Mouse (Mus musculus) cerebellum, adult 8-10 months (tissue): Measurements from ENCODE around the gene Kcnmb2.

Source experiments
- DNase-seq: peaks from one replicate; pipeline ENCODE4 v3.0.0; 2022

The Kcnmb2 gene

DNA sequence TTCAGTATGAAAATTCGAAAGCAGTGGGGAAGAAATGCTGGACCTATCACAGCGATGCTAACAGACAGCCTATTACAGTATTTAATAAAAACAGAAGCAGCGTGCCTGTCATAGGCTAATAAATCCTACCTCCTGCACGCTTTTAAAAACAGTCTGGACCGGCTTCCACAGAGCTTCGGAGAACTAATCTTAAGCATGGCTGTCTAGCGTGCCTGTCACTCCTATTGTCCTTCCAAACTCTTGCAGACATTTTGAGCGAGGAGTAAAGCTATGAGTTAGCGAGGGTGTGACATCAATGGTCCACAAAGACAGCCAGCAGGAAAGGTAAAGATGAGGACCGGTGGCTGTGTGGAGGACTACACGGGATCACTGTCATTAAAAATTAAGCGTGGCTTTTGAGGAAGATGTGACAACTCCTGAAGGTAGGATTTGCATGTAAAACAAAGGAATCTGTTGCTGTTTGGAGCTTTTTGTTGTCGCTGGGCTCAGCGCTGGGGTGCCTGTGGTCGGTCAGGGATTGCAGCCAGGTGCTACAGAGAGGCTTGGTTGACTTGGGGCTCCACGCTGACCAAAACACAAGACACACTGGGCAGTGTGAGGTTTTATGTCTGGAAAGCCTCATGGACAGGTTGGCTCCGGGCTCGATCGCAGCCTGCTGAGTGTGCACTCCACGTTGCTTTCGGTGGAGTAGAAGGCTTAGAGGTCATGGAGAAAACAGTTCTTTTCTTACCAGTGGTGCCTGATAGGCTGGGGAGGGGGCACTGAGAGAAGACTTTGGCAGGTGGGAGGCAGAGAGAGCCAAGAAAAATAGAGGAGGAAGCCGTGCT lies at the start of gene Kcnmb2:
Kcnmb2 (plus strand) TSS at position 4 of the 827 bp plus-strand sequence.
- peak; percentile 35 for DNase-seq

- no peak for DNase-seq
Observed at GRCm38 (mm10) chr3:31863522-31863921, 38.8 kb upstream of the Kcnmb2 start.

GRCm38 (mm10) chr3:31864070-31864469 lies 38.2 kb upstream of the Kcnmb2 start:
- DNase-seq, result no peak

- no peak for DNase-seq
Observed at GRCm38 (mm10) chr3:31871461-31871860, 30.8 kb upstream of the Kcnmb2 start.

- DNase-seq, result no peak
Observed at GRCm38 (mm10) chr3:31882621-31883131, 19.6 kb upstream of the Kcnmb2 start.

DNA sequence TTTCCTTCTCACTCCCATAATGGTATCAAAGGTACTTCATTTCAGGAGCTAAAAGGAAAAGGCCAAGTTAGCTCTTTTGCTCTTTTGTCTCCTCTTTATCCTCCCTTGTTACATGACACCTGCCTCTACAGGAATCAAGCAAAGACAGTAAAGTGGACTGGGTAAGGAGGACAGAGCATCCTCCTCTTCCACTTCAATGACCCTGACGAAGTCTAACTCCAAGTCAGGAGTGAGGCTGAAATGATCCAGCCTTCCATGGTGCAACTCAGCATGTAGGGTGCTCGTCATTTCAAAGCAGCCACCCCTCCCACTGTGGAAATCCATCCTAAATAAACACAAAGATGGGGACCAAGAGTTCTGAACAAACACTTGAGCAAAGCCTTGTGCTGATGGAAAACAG lies 9.7 kb upstream of the Kcnmb2 start:
- no peak for DNase-seq

GRCm38 (mm10) chr3:31903506-31903905 lies 1.2 kb downstream of the Kcnmb2 start:
- peak; percentile 4 for DNase-seq

GRCm38 (mm10) chr3:31904156-31904555 lies 1.8 kb downstream of the Kcnmb2 start:
- DNase-seq, result no peak

- DNase-seq, result no peak
Observed at GRCm38 (mm10) chr3:31911168-31911567, 8.9 kb downstream of the Kcnmb2 start.

- DNase-seq, result no peak
Observed at GRCm38 (mm10) chr3:31911690-31912089, 9.4 kb downstream of the Kcnmb2 start.

- DNase-seq, result peak; percentile 57
Observed at GRCm38 (mm10) chr3:31928544-31928943, 26.2 kb downstream of the Kcnmb2 start.

DNA sequence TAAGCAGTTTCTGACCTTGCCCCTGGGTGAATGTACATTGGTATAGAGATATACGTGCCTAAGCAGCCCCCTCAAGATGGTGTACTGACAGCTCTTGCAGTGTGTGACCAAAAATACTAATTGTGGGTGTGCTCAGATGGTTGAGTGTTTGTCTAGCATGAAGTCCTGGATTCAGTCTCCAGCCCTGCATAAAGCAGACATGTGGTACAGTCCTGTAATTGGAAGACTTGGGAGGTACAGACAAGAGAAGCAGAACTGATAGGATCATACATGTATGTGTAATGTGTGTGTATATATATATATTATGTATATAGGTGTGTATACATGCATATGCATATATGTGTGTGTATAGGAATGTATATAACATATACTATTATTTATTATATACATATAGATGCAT lies 32.4 kb downstream of the Kcnmb2 start:
- no peak for DNase-seq

DNA sequence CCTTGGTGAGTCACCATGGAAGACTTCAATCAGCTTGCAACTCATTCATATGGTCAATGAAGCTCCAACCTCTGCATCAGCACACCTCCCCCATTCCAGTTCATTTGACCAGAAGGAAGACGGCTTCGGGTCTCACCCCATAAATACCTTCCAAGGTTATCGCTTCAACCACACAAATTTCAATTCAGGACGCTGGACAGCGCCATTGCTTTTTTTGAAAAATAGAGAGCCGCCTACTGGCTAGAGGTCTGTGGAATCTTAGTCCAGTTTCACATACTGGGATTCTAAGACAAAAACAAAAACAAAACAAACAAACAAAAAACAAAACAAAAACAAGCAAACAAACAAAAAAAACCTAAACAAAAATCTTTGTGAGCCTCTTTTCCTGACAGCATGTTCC lies 39.2 kb downstream of the Kcnmb2 start:
- no peak for DNase-seq

GRCm38 (mm10) chr3:31954213-31954612 lies 51.9 kb downstream of the Kcnmb2 start:
- no peak for DNase-seq

DNA sequence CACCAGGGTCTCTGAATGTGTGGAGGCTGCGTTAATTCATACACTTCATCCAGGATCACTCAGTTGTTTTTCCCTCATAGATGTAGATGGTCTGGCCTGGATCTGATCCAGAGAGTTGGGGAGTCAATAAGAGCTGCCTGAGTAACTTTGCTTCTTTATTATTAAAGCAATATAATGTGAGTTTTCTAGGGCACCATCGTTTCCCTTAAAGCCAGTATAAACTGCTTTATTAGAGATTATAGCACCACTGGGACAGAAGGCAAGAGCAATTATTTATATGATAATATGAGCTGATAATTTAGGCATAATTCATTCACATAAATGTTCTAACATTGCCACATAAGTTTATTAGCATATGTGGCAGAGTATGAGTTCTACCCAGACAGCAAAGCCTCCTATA lies 52.7 kb downstream of the Kcnmb2 start:
- DNase-seq, result no peak

GRCm38 (mm10) chr3:31959821-31960220 lies 57.5 kb downstream of the Kcnmb2 start:
- peak; percentile 45 for DNase-seq

GRCm38 (mm10) chr3:31961175-31961574 lies 58.9 kb downstream of the Kcnmb2 start:
- no peak for DNase-seq

DNA sequence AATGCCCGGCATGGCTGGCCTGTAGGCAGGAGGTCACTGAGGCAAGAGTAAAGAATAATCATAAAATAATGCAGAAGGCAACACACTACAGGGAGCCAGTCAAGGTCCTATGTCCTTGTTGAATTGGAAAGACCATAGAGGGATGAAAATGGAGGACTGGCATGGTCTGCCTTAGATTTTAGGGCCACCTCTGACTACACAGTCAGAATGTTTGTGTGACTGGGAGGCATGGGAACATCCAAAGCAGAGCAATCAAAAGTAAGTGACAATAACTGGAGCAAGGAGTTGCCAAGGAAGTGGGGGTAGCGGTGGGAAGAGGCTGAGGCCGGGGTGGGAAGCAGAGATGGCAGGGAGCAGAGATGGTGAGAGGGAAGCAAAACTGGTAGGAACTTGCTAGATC lies 60.8 kb downstream of the Kcnmb2 start:
- no peak for DNase-seq

DNA sequence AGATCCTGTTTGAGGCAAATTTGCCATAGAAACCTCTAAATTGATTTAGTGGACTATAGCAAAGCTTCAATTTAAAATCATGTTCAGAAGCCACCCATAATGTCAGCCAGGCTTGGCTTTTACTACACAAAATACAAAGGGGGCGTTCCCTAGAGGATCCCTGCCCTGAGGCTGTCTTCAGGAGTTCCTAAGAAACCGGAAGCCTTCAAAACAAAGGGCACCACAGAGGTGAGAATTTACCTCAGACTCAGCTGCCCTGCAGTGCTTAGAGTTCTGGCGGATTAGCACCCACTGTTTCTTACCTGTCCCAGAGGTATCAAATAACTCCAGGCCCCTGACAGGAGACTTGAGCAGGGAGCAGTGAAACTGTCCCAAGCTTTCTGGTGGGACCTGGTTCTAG lies 77.4 kb downstream of the Kcnmb2 start:
- no peak for DNase-seq

DNA sequence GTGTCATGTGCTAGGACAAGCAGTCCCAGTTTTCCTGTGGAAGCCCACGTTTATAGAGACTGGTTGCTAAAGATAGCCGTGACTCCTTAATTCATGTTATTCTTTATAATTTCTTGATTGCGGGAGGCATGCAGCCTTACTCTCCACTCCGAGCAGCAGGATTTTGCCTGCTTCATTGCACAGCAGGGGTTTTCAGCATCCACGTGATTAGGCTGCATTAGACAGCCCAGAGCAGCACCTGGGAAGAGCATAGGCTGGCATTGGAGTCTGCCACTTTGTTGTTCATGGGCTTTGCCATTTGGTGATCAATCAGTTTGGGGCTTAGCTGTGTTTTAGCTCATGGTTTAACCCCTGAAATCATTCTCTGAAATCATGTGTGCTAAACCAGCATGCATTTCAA lies 80.1 kb downstream of the Kcnmb2 start:
- DNase-seq, result no peak

GRCm38 (mm10) chr3:31985103-31985502 lies 82.8 kb downstream of the Kcnmb2 start:
- no peak for DNase-seq

DNA sequence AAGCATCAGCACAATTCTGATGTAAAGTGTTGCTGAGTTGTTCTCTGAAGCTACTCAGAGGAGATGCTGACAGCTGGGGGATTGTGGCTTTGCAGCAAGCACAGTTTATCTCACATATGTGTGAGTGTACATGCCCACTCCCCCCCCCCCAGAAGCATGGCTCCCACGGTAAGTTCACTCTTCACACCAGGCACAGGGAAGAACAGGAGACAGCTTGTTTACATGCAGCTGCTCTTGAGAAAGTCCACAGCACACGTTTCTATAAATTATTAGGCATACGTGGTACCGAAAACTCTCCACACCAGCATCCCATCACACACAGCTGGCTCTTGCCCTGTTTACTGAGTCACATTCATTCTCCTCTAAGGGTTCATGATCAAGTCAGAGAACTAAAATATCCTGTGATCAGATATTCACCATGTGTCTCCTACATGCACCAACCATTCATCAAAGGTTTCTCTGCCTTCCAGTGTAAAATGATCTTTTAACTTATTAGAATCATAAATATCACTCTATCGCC lies 89.3 kb downstream of the Kcnmb2 start:
- DNase-seq, result no peak

- DNase-seq, result no peak
Observed at GRCm38 (mm10) chr3:32011566-32011965, 109.3 kb downstream of the Kcnmb2 start.

DNA sequence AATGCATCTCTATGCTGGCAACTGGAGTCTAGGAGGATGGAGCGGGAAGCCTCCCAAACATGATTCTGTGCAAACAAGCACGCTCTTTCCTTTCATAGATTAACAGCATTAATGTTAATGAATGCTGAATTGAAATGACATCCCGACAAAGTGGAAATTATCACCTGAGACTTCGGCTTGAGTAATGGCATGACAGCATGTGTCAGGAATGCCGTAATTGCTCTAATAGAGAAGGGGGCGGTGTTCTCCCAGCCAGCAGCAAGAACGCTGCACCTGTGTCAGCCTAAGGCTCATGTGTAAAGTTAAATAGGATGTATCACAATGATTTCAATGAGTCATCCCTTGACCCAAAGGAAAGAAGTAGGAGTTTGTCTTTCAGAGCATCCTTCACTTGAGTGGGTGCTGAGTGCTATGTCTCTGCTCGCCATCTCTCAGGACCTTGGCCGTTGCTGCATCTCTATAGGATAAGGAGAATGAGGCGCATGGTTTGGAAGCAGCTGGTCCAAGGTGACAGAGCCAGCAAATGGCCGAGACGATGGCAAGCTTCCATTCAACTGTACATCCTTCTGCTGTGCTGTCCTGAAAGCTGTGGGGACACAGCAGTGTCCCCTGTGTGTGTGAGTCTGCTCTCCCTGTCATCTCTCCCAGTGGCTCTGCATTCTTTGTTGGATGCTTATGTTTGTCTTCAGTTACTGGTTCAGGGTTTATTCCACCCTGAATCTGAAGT lies 110.1 kb downstream of the Kcnmb2 start:
- peak; percentile 9 for DNase-seq
